In the genomic region with DNA sequence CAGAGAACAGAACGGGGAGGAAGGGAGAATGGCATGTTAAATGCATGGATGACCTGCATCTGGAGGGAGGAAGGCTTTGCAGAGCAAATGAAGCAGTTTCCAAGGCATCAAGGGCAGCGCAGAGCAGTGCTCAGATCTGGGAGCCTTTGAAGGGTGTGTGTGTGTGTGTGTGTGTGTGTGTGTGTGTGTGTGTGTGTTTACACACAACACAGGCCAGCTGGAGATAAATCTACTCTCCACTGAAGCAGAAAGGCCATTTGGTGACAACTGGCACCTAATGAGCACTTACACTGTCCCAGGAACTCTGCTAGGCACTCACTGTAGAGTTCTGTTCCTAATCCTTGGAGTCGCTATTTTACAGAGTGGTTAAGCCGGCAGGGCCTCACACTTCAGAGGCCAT, we compare ENCODE assay signal across 25 mouse cellular contexts.
DNase-seq lines count a peak whose midpoint lies in the region; ATAC-seq and TF ChIP-seq lines count a peak whose summit lies in the region.
"Had no signal": no experiment of that assay in that cellular context is flagged by ENCODE, and none has a peak within 500 bp of the region (broad histone marks: within the 10 kb centered on the region; RNA-seq: fewer than 3 reads in every experiment).

No protein-coding gene starts in this region.

- H3K4me2 ChIP-seq in forebrain, embryonic 11.5 days (ENCODE audit: low read depth, low read length, severe bottlenecking): no peak overlapping the region
- H3K4me2 ChIP-seq in forebrain, embryonic 13.5 days: no peak overlapping the region
- no peak overlapping the region for H3K4me2 ChIP-seq in kidney, embryonic 14.5 days (replicated peaks; ENCODE audit: low read depth, low read length)
- no peak overlapping the region for H3K4me2 ChIP-seq in midbrain, postnatal 0 days (ENCODE audit: low read depth, low read length, poor library complexity, severe bottlenecking)
- H3K4me2 ChIP-seq in midbrain, embryonic 15.5 days: no peak overlapping the region
- H3K4me2 ChIP-seq: embryonic facial prominence, embryonic 12.5 days; embryonic facial prominence, embryonic 15.5 days; forebrain, embryonic 12.5 days; heart, embryonic 13.5 days; hindbrain, embryonic 14.5 days had no signal

- no peaks in the 10 kb centered on the region for H3K36me3 ChIP-seq in forebrain, embryonic 11.5 days (ENCODE audit: control insufficient read depth, insufficient read depth, low read length)
- no peaks in the 10 kb centered on the region for H3K36me3 ChIP-seq in forebrain, embryonic 13.5 days (ENCODE audit: poor library complexity, severe bottlenecking)
- no peaks in the 10 kb centered on the region for H3K36me3 ChIP-seq in kidney, embryonic 14.5 days (ENCODE audit: control insufficient read depth, insufficient read depth, low read length)
- no peaks in the 10 kb centered on the region for H3K36me3 ChIP-seq in midbrain, postnatal 0 days (ENCODE audit: insufficient read depth, low read length)
- H3K36me3 ChIP-seq in midbrain, embryonic 15.5 days (replicated peaks): no peaks in the 10 kb centered on the region
- H3K36me3 ChIP-seq: embryonic facial prominence, embryonic 12.5 days; embryonic facial prominence, embryonic 15.5 days; forebrain, embryonic 12.5 days; G1E; heart, embryonic 10.5 days; heart, embryonic 13.5 days had no signal

- H3K27me3 ChIP-seq in forebrain, embryonic 11.5 days (ENCODE audit: control insufficient read depth, insufficient read depth, low read length): no peaks in the 10 kb centered on the region
- H3K27me3 ChIP-seq in forebrain, embryonic 13.5 days: no peaks in the 10 kb centered on the region
- H3K27me3 ChIP-seq in kidney, embryonic 14.5 days (ENCODE audit: control insufficient read depth, insufficient read depth, low read length): no peaks in the 10 kb centered on the region
- H3K27me3 ChIP-seq in midbrain, postnatal 0 days (ENCODE audit: insufficient read depth, low read length): no peaks in the 10 kb centered on the region
- H3K27me3 ChIP-seq in midbrain, embryonic 15.5 days (replicated peaks): no peaks in the 10 kb centered on the region
- H3K27me3 ChIP-seq: CH12.LX; embryonic facial prominence, embryonic 12.5 days; embryonic facial prominence, embryonic 15.5 days; forebrain, embryonic 12.5 days; heart, embryonic 13.5 days; Patski had no signal

- H3K4me1 ChIP-seq in forebrain, embryonic 11.5 days (replicated peaks; ENCODE audit: control insufficient read depth, insufficient read depth, low read length): peaks cover under 1% of the 10 kb centered on the region; the same call in 1 of the 2 replicates
- H3K4me1 ChIP-seq in forebrain, embryonic 13.5 days: peaks cover 14% of the 10 kb centered on the region
- peaks cover 10% of the 10 kb centered on the region; the same call in 1 of the 2 replicates for H3K4me1 ChIP-seq in kidney, embryonic 14.5 days (ENCODE audit: control insufficient read depth, insufficient read depth, low read length)
- H3K4me1 ChIP-seq in midbrain, postnatal 0 days (ENCODE audit: insufficient read depth, low read length): no peaks in the 10 kb centered on the region
- H3K4me1 ChIP-seq in midbrain, embryonic 15.5 days: peaks cover 7% of the 10 kb centered on the region

- WGBS in forebrain, embryonic 11.5 days: 64% methylated on average over 4 of the region's 4 CpGs
- WGBS in forebrain, embryonic 13.5 days: 67% methylated on average over 4 of the region's 4 CpGs
- 15% methylated on average over 4 of the region's 4 CpGs for WGBS in kidney, embryonic 14.5 days
- 65% methylated on average over 4 of the region's 4 CpGs for WGBS in midbrain, postnatal 0 days
- 55% methylated on average over 4 of the region's 4 CpGs for WGBS in midbrain, embryonic 15.5 days

- no peak overlapping the region for H3K9ac ChIP-seq in forebrain, embryonic 11.5 days (ENCODE audit: low read length)
- H3K9ac ChIP-seq in forebrain, embryonic 13.5 days: no peak overlapping the region
- no peak overlapping the region for H3K9ac ChIP-seq in kidney, embryonic 14.5 days (ENCODE audit: low read depth, low read length)
- no peak overlapping the region for H3K9ac ChIP-seq in midbrain, postnatal 0 days (replicated peaks; ENCODE audit: low read length, poor library complexity, severe bottlenecking)
- no peak overlapping the region for H3K9ac ChIP-seq in midbrain, embryonic 15.5 days
- H3K9ac ChIP-seq: embryonic facial prominence, embryonic 12.5 days; embryonic facial prominence, embryonic 15.5 days; forebrain, embryonic 12.5 days; heart, embryonic 13.5 days; hindbrain, embryonic 14.5 days had no signal

- H3K27ac ChIP-seq in forebrain, embryonic 11.5 days (ENCODE audit: low read depth, low read length): no peak overlapping the region
- no peak overlapping the region for H3K27ac ChIP-seq in forebrain, embryonic 13.5 days
- H3K27ac ChIP-seq in kidney, embryonic 14.5 days (ENCODE audit: low read depth, low read length): no peak overlapping the region
- no peak overlapping the region for H3K27ac ChIP-seq in midbrain, postnatal 0 days (ENCODE audit: low read depth, low read length)
- H3K27ac ChIP-seq in midbrain, embryonic 15.5 days: no peak overlapping the region
- H3K27ac ChIP-seq: embryonic facial prominence, embryonic 12.5 days; embryonic facial prominence, embryonic 15.5 days; forebrain, embryonic 12.5 days; heart, adult 2 months; heart, embryonic 10.5 days; heart, embryonic 13.5 days; hindbrain, embryonic 14.5 days had no signal

- no peaks in the 10 kb centered on the region for H3K9me3 ChIP-seq in forebrain, embryonic 11.5 days (ENCODE audit: control insufficient read depth, low read length)
- H3K9me3 ChIP-seq in forebrain, embryonic 13.5 days (replicated peaks): no peaks in the 10 kb centered on the region
- no peaks in the 10 kb centered on the region for H3K9me3 ChIP-seq in kidney, embryonic 14.5 days (ENCODE audit: control insufficient read depth, low read length)
- no peaks in the 10 kb centered on the region for H3K9me3 ChIP-seq in midbrain, postnatal 0 days (ENCODE audit: low read length)
- H3K9me3 ChIP-seq in midbrain, embryonic 15.5 days: no peaks in the 10 kb centered on the region
- H3K9me3 ChIP-seq: embryonic facial prominence, embryonic 12.5 days; embryonic facial prominence, embryonic 15.5 days; forebrain, embryonic 12.5 days; heart, embryonic 10.5 days; heart, embryonic 13.5 days had no signal

- no peak overlapping the region for H3K4me3 ChIP-seq in forebrain, embryonic 11.5 days (ENCODE audit: low read depth, low read length)
- H3K4me3 ChIP-seq in forebrain, embryonic 13.5 days: no peak overlapping the region
- no peak overlapping the region for H3K4me3 ChIP-seq in kidney, embryonic 14.5 days (ENCODE audit: low read length)
- no peak overlapping the region for H3K4me3 ChIP-seq in midbrain, postnatal 0 days (ENCODE audit: low read depth, low read length)
- no peak overlapping the region for H3K4me3 ChIP-seq in midbrain, embryonic 15.5 days
- H3K4me3 ChIP-seq: embryonic facial prominence, embryonic 12.5 days; embryonic facial prominence, embryonic 15.5 days; forebrain, embryonic 12.5 days; heart, adult 2 months; heart, embryonic 10.5 days; heart, embryonic 13.5 days had no signal

- ATAC-seq in forebrain, embryonic 11.5 days (replicated peaks; ENCODE audit: low FRiP score): no peak
- ATAC-seq in forebrain, embryonic 13.5 days: no peak
- ATAC-seq in kidney, embryonic 14.5 days (ENCODE audit: low FRiP score, low TSS enrichment): peak; percentile 45; the same call in 1 of the 2 replicates
- no peak for ATAC-seq in midbrain, postnatal 0 days (ENCODE audit: low FRiP score)
- no peak for ATAC-seq in midbrain, embryonic 15.5 days (replicated peaks)
- ATAC-seq: forebrain, embryonic 16.5 days; Patski had no signal

- TF ChIP-seq CTCF in midbrain, postnatal 0 days (IDR thresholded peaks at IDR 0.05): no peak

- DNase-seq in forebrain, embryonic 11.5 days (ENCODE audit: low spot score): peak; percentile 32
- no peak for DNase-seq in kidney, adult 8-10 months
- DNase-seq in midbrain, postnatal 0 days (ENCODE audit: low spot score): peak; percentile 25
- DNase-seq in spleen, postnatal 14 days (ENCODE audit: low spot score in 2 of 2): no peak
- DNase-seq: adrenal gland, postnatal 10 days; B cell, adult 2 months; cerebellum, adult 8-10 months; gastrocnemius, postnatal 10 days; gastrocnemius, postnatal 36 days; heart, adult 2 months; heart, postnatal 14 days; heart, postnatal 4 days had no signal

Comparison
In these comparisons a context has a peak if more than half of its experiments do, and no peak if none do; other contexts are left out.
1. DNase-seq: peak in forebrain, embryonic 11.5 days (single experiment) and midbrain, postnatal 0 days (single experiment); none in kidney, adult 8-10 months (0 of 2) and spleen, postnatal 14 days (0 of 2).